Mouse (Mus musculus) cerebellum, adult 2 months (tissue): ENCODE results near the gene Bpifa3. TPM values are rescaled to one million over a fixed set of nuclear protein-coding genes. Genes with fewer than 3 reads are reported as not detected.
A peak's percentile ranks its signal among the peaks of the same experiment; 100 is the strongest.

Experiments
- DNase-seq, 2 experiments: peaks; one replicate each; pipeline ENCODE4 v3.0.0; 2021
- H3K27ac ChIP-seq: fragments of 200-500 bp; 2 replicates; pipeline ENCODE4 v1.5.1; 2012; ENCODE audit warnings: low read length, control low read depth, inconsistent platforms; ENCODE audit not compliant: insufficient read depth
- H3K27me3 ChIP-seq: fragments of 200-500 bp; 2 replicates; pipeline ENCODE4 v1.6.1; 2012; ENCODE audit warnings: inconsistent platforms, mild to moderate bottlenecking, low read length, moderate library complexity; ENCODE audit not compliant: control insufficient read depth, insufficient read depth
- H3K4me1 ChIP-seq: fragments of 200-500 bp; 2 replicates; pipeline ENCODE4 v1.6.1; 2011; ENCODE audit warnings: low read length; ENCODE audit not compliant: control insufficient read depth, insufficient read depth
- H3K4me3 ChIP-seq: fragments of 200-500 bp; replicated peaks from 2 replicates; pipeline ENCODE3; 2011; ENCODE audit warnings: mild to moderate bottlenecking, low read depth, low read length, control low read depth; ENCODE audit not compliant: insufficient read depth
- CTCF ChIP-seq: fragments of 200-500 bp; IDR thresholded peaks from 2 replicates; pipeline ENCODE4 v1.5.1; 2011; ENCODE audit warnings: low read depth, mild to moderate bottlenecking, control low read depth, low read length, moderate library complexity, borderline replicate concordance; ENCODE audit not compliant: insufficient read depth
- POLR2A ChIP-seq: fragments of 200-500 bp; IDR thresholded peaks from 2 replicates; pipeline ENCODE4 v1.6.1; 2011; ENCODE audit warnings: low read length, control low read depth, borderline replicate concordance; ENCODE audit not compliant: insufficient read depth
- WGBS: fragments of 180-500 bp; shearing (Covaris S2); methylation state at CpG from one replicate; pipeline ENCODE4 v1.1.7; 2018; 5-methylcytosine and 5-hydroxymethylcytosine counted together
- polyA plus RNA-seq: library from polyadenylated mRNA; depleted of rRNA; stranded (reverse); fragments of >200 nt; gene quantifications from 2 replicates; pipeline ENCODE4 v1.2.3, GENCODE M21; 2012; rRNA removed

The Bpifa3 gene
- polyA plus RNA-seq, result not detected in 2 replicates

DNA sequence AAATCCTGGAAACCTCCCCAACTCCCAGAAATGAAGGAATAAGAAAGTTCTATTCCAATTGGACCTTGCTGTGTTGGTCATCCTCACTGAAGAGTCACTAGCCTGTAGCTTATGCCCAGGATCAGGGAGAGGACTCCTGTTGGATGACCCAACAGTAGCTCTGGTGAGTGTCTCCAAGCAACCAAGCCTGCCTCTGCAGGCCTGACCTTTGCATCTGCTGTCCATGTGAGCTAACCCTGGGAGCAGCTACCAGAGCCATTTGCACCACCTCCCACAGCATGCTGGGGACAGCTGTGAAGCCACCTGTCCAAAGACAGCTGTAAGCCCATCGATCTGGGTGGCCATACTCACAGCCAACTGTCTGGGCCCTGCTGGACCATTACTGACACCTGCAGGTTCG, at the start of gene Bpifa3:
Gene Bpifa3 (plus strand): TSS at position 217 of the 400 bp plus-strand sequence.
- Histone ChIP-seq H3K4me1 (no peaks in the 10 kb centered on the region), H3K27me3 (no peaks in the 10 kb centered on the region), H3K4me3 (no peak within 1 kb of the TSS), H3K27ac (no peak within 1 kb of the TSS)
- WGBS, result 41% methylated on average over 2 of the region's 2 CpGs
- TF ChIP-seq POLR2A (no peak), CTCF (no peak)
- no peak for DNase-seq

GRCm38 (mm10) chr2:154097734-154098133, 32.4 kb upstream of the Bpifa3 start:
- 55% methylated on average over 1 of the region's 1 CpGs for WGBS
- TF ChIP-seq CTCF (no peak), POLR2A (no peak)
- DNase-seq, result peak in 1 of 2 experiments; percentile 1
- no peak overlapping the region for H3K27ac ChIP-seq
- H3K27me3 ChIP-seq, result no peaks in the 10 kb centered on the region
- no peaks in the 10 kb centered on the region for H3K4me1 ChIP-seq
- H3K4me3 ChIP-seq, result no peak overlapping the region

DNA sequence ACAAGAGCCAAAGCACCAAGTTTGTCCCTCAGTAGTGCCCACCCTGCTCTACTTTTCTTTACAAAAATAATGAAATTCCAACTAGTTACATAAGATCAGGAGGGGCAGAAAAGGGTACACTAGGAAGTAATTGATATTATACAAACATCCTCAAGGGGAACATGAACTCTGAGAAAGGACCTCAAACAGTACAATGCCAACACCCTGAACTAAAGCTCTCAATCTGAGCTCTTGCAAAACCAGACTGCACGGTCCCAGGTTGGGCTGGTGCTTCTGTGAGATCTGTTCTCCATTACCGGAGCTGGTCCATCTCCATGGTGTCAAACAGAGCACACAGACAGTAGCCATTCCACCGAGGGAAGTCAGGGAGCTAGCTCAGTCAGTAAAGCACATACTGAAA, 12.8 kb upstream of the Bpifa3 start:
- WGBS, result 90% methylated on average over 3 of the region's 3 CpGs
- no peak overlapping the region for H3K4me3 ChIP-seq

GRCm38 (mm10) chr2:154142580-154142979, 12.4 kb downstream of the Bpifa3 start, which contains the start of gene Bpifa1:
Gene Bpifa1, plus strand, starts transcription at chr2:154142880.
- H3K4me3 ChIP-seq, result no peak within 1 kb of the TSS
- no peak for DNase-seq
- H3K4me1 ChIP-seq, result no peaks in the 10 kb centered on the region; the same call in 1 of the 2 replicates
- WGBS, result 93% methylated on average over 4 of the region's 4 CpGs
- H3K27ac ChIP-seq, result no peak within 1 kb of the TSS
- TF ChIP-seq CTCF (no peak), POLR2A (no peak)
- no peaks in the 10 kb centered on the region for H3K27me3 ChIP-seq

More for the DNA sequence above, 12.8 kb upstream of the Bpifa3 start:
- Histone ChIP-seq H3K27ac (no peak overlapping the region), H3K27me3 (no peaks in the 10 kb centered on the region), H3K4me1 (no peaks in the 10 kb centered on the region)
- no peak for DNase-seq
- TF ChIP-seq CTCF, result no peak
- no peak for TF ChIP-seq POLR2A

DNA sequence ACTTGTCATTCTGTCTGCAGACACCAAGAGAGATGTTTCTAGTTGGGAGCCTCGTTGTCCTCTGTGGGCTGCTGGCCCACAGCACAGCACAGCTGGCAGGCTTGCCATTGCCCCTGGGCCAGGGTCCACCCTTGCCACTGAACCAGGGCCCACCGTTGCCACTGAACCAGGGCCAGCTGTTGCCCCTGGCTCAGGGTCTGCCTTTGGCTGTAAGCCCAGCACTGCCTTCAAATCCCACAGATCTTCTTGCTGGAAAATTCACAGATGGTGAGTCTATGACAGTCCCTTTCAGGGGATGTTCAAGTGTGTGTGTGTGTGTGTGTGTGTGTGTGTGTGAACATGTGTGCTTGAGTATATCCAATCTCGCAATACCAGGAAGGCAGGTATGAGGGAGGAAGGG, 13.6 kb downstream of the Bpifa3 start:
- Histone ChIP-seq H3K4me3 (no peak overlapping the region), H3K27me3 (no peaks in the 10 kb centered on the region), H3K27ac (no peak overlapping the region), H3K4me1 (no peaks in the 10 kb centered on the region; the same call in 1 of the 2 replicates)
- 14% methylated on average over 3 of the region's 3 CpGs for WGBS
- TF ChIP-seq POLR2A, result no peak
- TF ChIP-seq CTCF, result no peak
- no peak for DNase-seq

DNA sequence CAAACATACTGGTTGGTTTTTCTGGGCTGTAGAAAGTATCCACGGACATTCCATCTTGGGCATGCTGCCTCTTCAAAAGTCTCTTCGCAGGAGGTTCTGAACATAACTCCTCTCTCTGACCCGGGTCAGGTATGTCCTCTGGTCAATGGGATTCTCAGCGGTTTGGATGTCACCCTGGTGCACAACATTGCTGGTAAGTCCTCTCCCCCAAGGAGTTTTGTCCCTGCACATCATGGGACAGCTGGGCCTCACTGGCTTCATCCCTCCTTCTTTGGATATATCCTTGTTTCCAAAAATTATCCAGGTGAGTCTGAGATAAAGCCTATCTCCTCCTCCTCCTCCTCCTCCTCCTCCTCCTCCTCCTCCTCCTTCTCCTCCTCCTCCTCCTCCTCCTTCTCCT, 17.4 kb downstream of the Bpifa3 start:
- Histone ChIP-seq H3K4me3 (no peak overlapping the region), H3K27me3 (no peaks in the 10 kb centered on the region), H3K4me1 (no peaks in the 10 kb centered on the region), H3K27ac (no peak overlapping the region)
- no peak for DNase-seq
- WGBS, result 83% methylated on average over 4 of the region's 4 CpGs
- no peak for TF ChIP-seq CTCF
- no peak for TF ChIP-seq POLR2A

- no peaks in the 10 kb centered on the region for H3K4me1 ChIP-seq
- H3K4me3 ChIP-seq, result no peak overlapping the region
- H3K27me3 ChIP-seq, result no peaks in the 10 kb centered on the region
- 45% methylated on average over 3 of the region's 3 CpGs for WGBS
- peak; percentile 14; the same call in 1 of the 2 replicates for TF ChIP-seq CTCF
- no peak for TF ChIP-seq POLR2A
- no peak for DNase-seq
- H3K27ac ChIP-seq, result no peak overlapping the region
Measured at GRCm38 (mm10) chr2:154158433-154158832, 28.3 kb downstream of the Bpifa3 start.

GRCm38 (mm10) chr2:154162307-154162706, 32.2 kb downstream of the Bpifa3 start, which contains the start of gene Bpifa5:
Gene Bpifa5, plus strand, starts transcription at chr2:154162607.
- H3K4me1 ChIP-seq, result no peaks in the 10 kb centered on the region
- 82% methylated on average over 8 of the region's 8 CpGs for WGBS
- no peaks in the 10 kb centered on the region for H3K27me3 ChIP-seq
- DNase-seq, result no peak
- TF ChIP-seq POLR2A, result no peak
- TF ChIP-seq CTCF, result no peak
- H3K4me3 ChIP-seq, result no peak within 1 kb of the TSS
- H3K27ac ChIP-seq, result no peak within 1 kb of the TSS
